Mouse (Mus musculus) testis, adult 2 months (tissue): ENCODE measurements at regions not wholly inside any gene's neighbourhood (a gene's known extent, or its start where the extent isn't known, plus 50 kb on each side); places are given as distances from the start of the nearest gene placed in this dataset.

Experiments used
- CTCF ChIP-seq: fragments of 200-500 bp; IDR thresholded peaks from 2 replicates; pipeline ENCODE4 v1.5.1; 2012; ENCODE audit warnings: low read depth, mild to moderate bottlenecking, inconsistent platforms, low read length, moderate library complexity; ENCODE audit not compliant: control insufficient read depth, insufficient read depth, insufficient replicate concordance
- POLR2A ChIP-seq: fragments of 200-500 bp; IDR thresholded peaks from 2 replicates; pipeline ENCODE4 v1.6.1; 2012; ENCODE audit warnings: low read depth, mild to moderate bottlenecking, inconsistent platforms, low read length, moderate library complexity; ENCODE audit not compliant: control insufficient read depth

DNA sequence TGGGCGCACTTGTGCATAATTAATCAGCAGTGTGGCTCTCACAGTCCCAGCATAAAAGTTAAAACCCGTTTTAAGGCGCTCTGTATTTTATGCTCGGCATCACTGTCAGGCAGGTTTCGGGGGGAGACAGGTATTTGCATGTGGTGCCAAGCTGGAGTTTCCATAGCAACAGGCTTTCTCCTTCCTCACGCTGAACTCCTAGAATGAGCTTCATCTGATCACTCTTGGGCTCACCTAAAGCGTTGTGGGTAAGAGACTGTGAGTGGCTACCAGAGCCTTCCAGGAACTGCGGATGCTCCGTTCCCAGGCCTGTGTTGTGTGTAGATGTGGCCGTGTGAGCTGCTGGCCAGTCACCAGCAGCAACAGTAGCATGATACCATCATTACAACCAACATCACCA lies 161.5 kb downstream of the Ajap1 start:
- TF ChIP-seq CTCF (no peak), POLR2A (no peak)
